Mouse (Mus musculus) spleen, adult 2 months (tissue): ENCODE results near the gene Slc6a9.

Experiments used
- CTCF ChIP-seq: fragments of 200-500 bp; IDR thresholded peaks from 2 replicates; pipeline ENCODE4 v1.5.1; 2011; ENCODE audit warnings: mild to moderate bottlenecking, inconsistent platforms; ENCODE audit not compliant: insufficient read depth, insufficient read length, insufficient replicate concordance; ENCODE audit errors: extremely low read depth
- POLR2A ChIP-seq: fragments of 200-500 bp; IDR thresholded peaks from 2 replicates; pipeline ENCODE4 v1.6.1; 2011; ENCODE audit warnings: low read depth, low read length, inconsistent platforms

DNA sequence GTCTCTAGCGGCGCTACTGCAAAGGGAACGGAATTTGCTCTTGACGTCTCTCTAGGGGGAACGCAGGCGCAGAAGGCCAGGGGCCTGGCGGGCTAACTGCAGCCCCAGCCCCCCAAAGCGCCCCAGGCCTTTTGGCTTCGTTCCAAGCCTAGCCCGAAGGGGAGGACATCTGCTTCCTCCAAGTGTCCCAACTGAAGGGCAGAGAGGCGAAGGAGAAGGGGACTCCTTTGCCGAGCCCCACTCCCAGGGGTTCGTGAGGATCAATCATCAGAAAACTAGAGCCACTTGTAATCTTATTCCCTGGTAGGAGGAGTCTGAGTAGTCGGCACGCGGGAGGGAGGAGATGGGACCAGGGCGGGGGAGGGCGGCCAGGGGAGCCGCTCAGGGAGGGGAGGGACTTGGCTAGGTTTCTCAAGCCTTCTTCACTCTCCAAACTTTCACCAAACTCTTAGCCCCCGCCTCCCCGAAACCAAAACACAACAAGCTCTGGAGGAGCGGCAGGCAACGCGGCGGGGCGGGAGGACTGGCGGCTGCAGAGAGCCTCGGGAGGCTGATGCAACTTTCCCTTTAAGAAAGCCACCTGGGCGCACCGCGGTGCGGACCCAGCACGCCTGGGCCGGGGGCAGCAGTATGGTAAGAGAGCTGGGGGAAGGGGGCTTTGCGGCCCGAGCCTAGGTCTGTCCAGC is 682 bp downstream of the Slc6a9 start:
- no peak for TF ChIP-seq POLR2A
- TF ChIP-seq CTCF: no peak
